Mouse (Mus musculus) megakaryocyte, embryonic 14.5 days (primary cell): ENCODE data around the gene Fam69b. TPM values are rescaled to one million over a fixed set of nuclear protein-coding genes. Genes with fewer than 3 reads are reported as not detected.
A peak's percentile ranks its signal among the peaks of the same experiment; 100 is the strongest.

Experiments used
- H3K27me3 ChIP-seq: replicated peaks from 2 replicates; pipeline ENCODE3; 2012; ENCODE audit warnings: inconsistent platforms
- H3K36me3 ChIP-seq: replicated peaks from 2 replicates; pipeline ENCODE3; 2012; ENCODE audit warnings: low read length, inconsistent platforms, mixed read lengths
- H3K4me1 ChIP-seq: 2 replicates; pipeline ENCODE4 v1.6.1; 2012; ENCODE audit warnings: inconsistent platforms
- H3K4me3 ChIP-seq: replicated peaks from 2 replicates; pipeline ENCODE3; 2012; ENCODE audit warnings: moderate library complexity, mild to moderate bottlenecking, inconsistent platforms
- H3K9me3 ChIP-seq: 2 replicates; pipeline ENCODE4 v1.6.1; 2012; ENCODE audit warnings: inconsistent platforms
- FLI1 ChIP-seq: IDR thresholded peaks from 2 replicates; pipeline ENCODE4 v1.6.1; 2012; ENCODE audit warnings: low read length, inconsistent platforms, mixed read lengths
- GATA1 ChIP-seq: IDR thresholded peaks from 3 replicates; pipeline ENCODE4 v1.6.1; 2012; ENCODE audit warnings: mixed read lengths, low read length, inconsistent platforms, borderline replicate concordance
- polyA plus RNA-seq: library from polyadenylated mRNA; stranded (reverse); fragments of >175 nt; gene quantifications from 2 replicates; pipeline ENCODE4 v1.2.3, GENCODE M21; 2012; ENCODE audit warnings: low replicate concordance; ENCODE audit not compliant: insufficient read depth

The Fam69b gene
- polyA plus RNA-seq, 1 experiment: 1.2 TPM

GRCm38 (mm10) chr2:26588573-26588972 is 39.7 kb upstream of the Fam69b start:
- TF ChIP-seq FLI1 (no peak), GATA1 (no peak)
- peak overlapping the region; percentile 82 for H3K4me3 ChIP-seq
- H3K4me1 ChIP-seq: peaks cover 93% of the 10 kb centered on the region
- H3K9me3 ChIP-seq: no peaks in the 10 kb centered on the region
- H3K36me3 ChIP-seq: peaks cover 64% of the 10 kb centered on the region
- peaks cover 21% of the 10 kb centered on the region for H3K27me3 ChIP-seq

DNA sequence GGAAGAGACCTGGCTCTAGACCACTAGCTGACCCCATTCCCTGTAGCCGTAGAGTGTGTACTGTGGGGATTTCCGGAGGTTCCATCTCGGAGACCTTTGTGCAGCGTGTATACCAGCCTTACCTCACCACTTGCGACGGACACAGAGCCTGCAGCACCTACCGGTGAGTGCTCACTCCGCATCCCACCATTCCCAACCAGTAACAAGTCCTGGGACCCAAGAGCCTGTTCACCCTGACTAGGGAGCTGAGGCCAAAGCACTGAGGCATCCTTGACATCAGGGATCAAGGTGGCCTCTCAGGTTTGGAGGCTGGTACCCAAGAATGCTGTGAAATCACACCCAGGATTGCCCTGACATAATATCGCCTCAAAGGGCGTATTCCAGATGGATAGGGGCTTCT is 39.0 kb upstream of the Fam69b start:
- Histone ChIP-seq H3K4me3 (peak overlapping the region; percentile 21), H3K36me3 (peaks cover 70% of the 10 kb centered on the region), H3K9me3 (no peaks in the 10 kb centered on the region), H3K27me3 (peaks cover 15% of the 10 kb centered on the region), H3K4me1 (peaks cover 91% of the 10 kb centered on the region)
- TF ChIP-seq GATA1 (no peak), FLI1 (no peak)

DNA sequence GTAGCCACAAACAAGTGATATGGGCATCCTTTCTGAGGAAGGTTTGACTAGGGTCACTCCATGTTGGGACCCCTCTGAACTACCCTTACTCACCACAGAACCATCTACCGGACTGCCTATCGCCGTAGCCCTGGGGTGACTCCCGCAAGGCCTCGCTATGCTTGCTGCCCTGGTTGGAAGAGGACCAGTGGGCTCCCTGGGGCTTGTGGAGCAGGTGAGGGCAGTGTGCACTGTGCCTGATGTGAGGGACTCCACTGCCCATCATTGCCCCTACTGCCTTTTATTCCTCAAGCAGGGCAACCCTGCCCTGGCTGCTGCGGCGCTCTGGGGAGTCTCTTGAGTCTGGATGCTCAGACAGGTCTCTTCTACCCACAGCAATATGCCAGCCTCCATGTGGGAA is 38.0 kb upstream of the Fam69b start:
- peaks cover 91% of the 10 kb centered on the region for H3K4me1 ChIP-seq
- H3K4me3 ChIP-seq: peak overlapping the region; percentile 11
- TF ChIP-seq GATA1: no peak
- H3K27me3 ChIP-seq: peaks cover 9% of the 10 kb centered on the region
- peaks cover 80% of the 10 kb centered on the region for H3K36me3 ChIP-seq
- no peaks in the 10 kb centered on the region for H3K9me3 ChIP-seq

DNA sequence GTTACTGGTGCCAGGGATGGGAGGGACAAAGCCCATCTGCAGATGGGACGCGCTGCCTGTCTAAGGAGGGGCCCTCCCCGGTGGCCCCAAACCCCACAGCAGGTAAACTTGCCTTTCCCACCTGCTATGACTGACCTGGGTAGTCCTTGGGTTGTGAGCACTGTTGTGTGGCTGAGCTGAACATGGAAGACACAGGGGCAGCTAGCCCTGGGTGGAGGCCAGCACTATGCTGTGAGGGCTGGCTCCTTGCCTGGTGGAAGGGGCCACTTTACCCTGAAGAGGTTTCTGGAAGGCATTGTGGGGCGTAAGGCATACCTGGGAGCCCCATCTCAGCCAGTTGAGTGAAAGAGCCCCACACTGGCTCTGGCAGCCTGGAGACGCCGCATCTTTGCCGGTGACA is 37.3 kb upstream of the Fam69b start:
- H3K36me3 ChIP-seq: peaks cover 85% of the 10 kb centered on the region
- H3K27me3 ChIP-seq: peaks cover 4% of the 10 kb centered on the region
- H3K9me3 ChIP-seq: no peaks in the 10 kb centered on the region
- no peak for TF ChIP-seq FLI1
- TF ChIP-seq GATA1: no peak
- peaks cover 91% of the 10 kb centered on the region for H3K4me1 ChIP-seq
- H3K4me3 ChIP-seq: no peak overlapping the region

DNA sequence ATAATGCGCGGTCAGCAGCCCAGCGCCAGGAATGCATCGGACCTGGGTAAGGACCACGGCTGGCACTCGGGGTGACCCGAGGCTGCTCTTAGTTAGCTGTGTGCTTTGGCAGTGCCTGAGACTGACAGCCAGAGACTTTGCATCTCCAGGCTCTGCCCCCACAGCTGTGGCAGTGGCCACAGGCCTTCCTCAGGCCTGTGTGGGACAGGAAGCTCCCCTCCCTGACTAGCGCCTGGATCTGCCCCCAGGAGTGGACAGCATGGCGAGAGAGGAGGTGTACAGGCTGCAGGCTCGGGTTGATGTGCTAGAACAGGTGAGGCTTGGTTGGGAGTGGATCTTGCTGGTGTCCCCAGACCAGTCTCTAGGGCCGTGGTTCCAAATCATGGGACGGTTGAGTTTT is 36.8 kb upstream of the Fam69b start:
- H3K4me1 ChIP-seq: peaks cover 91% of the 10 kb centered on the region

DNA sequence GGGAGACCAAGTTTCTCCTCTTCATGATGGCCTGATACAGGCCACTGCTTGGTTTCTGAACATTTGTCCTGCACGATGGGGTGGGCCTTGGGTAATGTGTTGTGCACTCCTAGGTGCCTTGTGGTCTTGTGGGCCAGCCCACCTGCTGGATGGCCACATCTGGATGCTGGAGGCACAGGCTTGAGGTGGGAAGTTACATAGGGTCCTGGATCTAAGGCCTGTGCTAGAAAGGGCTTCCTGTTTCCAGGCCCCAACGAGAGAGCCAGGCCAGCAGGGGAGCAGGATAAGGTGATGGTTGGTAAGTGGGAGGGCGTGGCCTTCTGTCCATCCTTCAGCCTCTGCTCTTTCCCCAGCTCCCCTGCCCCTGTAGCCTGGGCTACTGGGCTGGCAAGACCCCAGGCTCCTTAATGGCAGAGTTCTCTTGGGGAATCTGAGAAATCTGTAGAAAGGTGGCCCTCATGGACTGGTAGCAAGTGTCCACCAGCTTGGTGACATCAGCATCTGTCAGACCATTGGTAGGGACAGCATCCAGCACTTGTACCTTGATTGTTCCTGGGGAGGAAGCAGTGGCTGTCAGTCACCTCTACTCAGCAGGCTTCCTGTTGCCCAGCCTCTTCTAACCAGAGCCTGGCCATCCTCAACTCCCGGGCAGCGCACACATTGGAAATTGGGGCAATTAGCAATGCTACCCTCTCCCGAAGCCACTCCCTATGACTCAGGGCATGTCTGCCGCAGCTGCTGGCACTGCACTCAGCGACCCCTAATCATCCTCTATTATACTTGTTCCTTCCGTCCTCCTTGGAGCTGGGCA is 34.8 kb upstream of the Fam69b start:
- peaks cover 2% of the 10 kb centered on the region for H3K27me3 ChIP-seq
- H3K9me3 ChIP-seq: no peaks in the 10 kb centered on the region
- peaks cover 86% of the 10 kb centered on the region for H3K36me3 ChIP-seq
- TF ChIP-seq FLI1: no peak
- TF ChIP-seq GATA1: no peak
- H3K4me3 ChIP-seq: no peak overlapping the region
- peaks cover 90% of the 10 kb centered on the region for H3K4me1 ChIP-seq

More for the DNA sequence above, 36.8 kb upstream of the Fam69b start:
- peaks cover 89% of the 10 kb centered on the region for H3K36me3 ChIP-seq
- H3K4me3 ChIP-seq: no peak overlapping the region
- no peaks in the 10 kb centered on the region for H3K9me3 ChIP-seq
- TF ChIP-seq GATA1 (no peak), FLI1 (no peak)
- H3K27me3 ChIP-seq: peaks cover 2% of the 10 kb centered on the region

DNA sequence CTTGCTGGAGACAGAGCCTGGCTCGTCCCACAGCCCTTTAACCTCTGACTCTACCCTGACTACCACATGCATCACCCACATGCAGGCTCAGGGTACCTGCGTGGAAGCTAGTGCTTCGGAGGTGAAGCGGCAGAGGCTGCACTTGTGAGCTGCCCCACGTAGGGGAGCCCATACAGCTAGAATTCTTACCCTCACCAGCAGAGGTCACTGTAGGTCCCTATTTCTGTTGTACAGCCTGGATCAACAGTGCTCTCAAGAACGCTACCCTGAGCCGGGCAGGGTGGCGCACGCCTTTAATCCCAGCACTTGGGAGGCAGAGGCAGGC is 34.3 kb upstream of the Fam69b start:
- H3K9me3 ChIP-seq: no peaks in the 10 kb centered on the region
- H3K4me1 ChIP-seq: peaks cover 87% of the 10 kb centered on the region
- peaks cover 2% of the 10 kb centered on the region for H3K27me3 ChIP-seq
- H3K36me3 ChIP-seq: peaks cover 81% of the 10 kb centered on the region
- no peak for TF ChIP-seq GATA1
- no peak for TF ChIP-seq FLI1
- no peak overlapping the region for H3K4me3 ChIP-seq

DNA sequence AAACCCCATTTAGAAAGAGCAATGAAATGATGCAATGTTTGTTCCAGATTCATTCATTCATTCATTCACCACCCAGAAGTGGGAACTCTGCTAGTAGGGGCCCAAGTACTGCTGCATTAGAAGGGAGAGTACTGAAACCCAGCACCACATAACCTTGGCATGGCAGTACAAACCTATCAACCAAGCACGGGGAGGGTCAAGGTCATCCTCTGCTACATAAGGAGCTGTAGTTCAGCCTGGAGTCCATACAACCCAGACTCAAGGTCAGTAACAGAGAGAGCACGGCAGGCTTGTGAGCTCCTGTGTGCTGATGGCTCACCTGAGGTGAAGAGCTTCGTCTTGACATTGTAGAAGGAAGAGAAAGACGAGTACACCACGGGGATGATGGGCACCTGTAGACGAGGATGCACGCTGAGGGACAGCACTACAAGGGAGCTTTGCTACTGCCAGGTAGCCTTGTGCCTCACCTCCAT is 33.8 kb upstream of the Fam69b start:
- no peaks in the 10 kb centered on the region for H3K9me3 ChIP-seq
- TF ChIP-seq GATA1 (no peak), FLI1 (no peak)
- peaks cover 75% of the 10 kb centered on the region for H3K36me3 ChIP-seq
- H3K4me1 ChIP-seq: peaks cover 86% of the 10 kb centered on the region
- no peak overlapping the region for H3K4me3 ChIP-seq
- H3K27me3 ChIP-seq: no peaks in the 10 kb centered on the region

DNA sequence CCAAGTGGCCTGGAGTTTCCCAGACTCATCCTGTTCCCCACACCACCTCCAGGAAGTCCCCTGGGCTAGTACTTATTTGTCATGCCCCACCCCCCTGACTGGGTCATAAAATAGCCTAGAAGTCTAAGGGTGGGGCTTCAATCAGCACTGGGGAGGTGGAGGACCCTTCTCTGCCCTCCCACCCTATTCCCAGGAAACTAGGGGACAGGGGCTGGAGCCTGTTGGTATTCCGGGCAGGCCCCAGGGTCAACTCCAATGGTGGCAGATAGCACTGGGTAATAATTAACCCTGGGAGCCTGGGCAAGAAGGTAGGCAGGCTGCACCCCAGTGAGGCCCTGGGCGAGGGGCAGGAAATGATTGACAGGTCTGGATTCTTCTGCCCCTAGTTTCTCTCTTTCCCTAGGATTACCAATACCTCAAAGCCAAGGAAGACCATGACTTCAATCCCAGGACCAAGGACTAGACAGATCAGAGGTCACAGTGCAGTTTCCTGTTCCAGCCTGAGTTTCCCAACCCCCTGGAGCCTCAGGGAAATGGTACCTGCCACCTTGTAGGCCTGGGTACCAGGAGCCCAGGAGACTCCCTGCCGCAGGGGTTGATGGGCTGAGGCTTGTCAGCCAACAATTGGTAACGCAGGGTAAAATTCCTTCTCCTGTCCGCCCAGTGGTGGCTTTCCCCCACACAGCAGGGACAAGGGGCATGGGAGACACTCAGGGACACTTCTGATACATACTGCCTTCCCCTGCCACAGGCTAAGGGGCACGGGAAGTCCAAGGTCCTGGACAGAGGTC is 33.1 kb upstream of the Fam69b start:
- no peaks in the 10 kb centered on the region for H3K9me3 ChIP-seq
- TF ChIP-seq FLI1 (no peak), GATA1 (no peak)
- no peaks in the 10 kb centered on the region for H3K27me3 ChIP-seq
- H3K4me1 ChIP-seq: peaks cover 85% of the 10 kb centered on the region
- H3K4me3 ChIP-seq: no peak overlapping the region
- H3K36me3 ChIP-seq: peaks cover 69% of the 10 kb centered on the region

DNA sequence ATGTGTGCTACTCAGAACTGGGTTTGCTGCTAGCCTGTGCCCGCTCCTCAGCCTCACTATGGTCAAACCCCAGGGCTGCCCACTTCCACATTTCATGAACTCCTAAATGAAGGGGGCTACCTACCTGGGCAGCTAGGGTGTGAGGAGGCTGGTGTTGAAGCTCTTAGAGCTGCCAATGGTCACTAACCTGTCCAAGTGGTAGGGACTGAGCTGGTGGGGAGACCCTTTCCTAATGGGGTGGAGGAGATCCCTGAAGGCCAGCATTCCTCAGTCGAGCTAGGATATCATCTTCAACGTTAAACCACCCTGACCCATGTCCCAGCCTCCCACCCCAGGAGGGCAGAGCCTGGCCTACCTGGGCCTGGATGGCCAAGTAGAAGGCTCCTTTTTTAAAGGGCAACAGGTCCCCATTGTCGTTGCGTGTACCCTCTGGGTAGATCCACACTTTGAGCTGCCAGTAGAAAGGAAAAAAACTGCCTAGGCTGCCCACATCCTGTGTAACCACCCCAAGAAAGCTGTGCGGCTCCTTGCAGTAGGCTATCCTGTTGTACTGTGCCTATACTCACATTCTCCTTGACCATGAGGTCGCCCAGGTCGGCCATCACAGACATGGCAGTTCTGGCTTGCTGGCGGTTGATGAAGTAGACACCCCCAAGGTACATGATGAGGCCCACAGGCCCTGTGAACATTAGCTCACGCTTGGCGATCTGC is 32.4 kb upstream of the Fam69b start:
- Histone ChIP-seq H3K27me3 (no peaks in the 10 kb centered on the region), H3K36me3 (peaks cover 62% of the 10 kb centered on the region), H3K4me1 (peaks cover 85% of the 10 kb centered on the region), H3K9me3 (no peaks in the 10 kb centered on the region), H3K4me3 (no peak overlapping the region)
- TF ChIP-seq FLI1 (no peak), GATA1 (no peak)
